Mouse (Mus musculus): Measurements from ENCODE around the gene Ankrd13a.
"Not testable (repeated sequence)": the region's sequence is repeated elsewhere in the genome, so short reads cannot be mapped to it uniquely, and the experiment has no call there.

The Ankrd13a gene

DNA sequence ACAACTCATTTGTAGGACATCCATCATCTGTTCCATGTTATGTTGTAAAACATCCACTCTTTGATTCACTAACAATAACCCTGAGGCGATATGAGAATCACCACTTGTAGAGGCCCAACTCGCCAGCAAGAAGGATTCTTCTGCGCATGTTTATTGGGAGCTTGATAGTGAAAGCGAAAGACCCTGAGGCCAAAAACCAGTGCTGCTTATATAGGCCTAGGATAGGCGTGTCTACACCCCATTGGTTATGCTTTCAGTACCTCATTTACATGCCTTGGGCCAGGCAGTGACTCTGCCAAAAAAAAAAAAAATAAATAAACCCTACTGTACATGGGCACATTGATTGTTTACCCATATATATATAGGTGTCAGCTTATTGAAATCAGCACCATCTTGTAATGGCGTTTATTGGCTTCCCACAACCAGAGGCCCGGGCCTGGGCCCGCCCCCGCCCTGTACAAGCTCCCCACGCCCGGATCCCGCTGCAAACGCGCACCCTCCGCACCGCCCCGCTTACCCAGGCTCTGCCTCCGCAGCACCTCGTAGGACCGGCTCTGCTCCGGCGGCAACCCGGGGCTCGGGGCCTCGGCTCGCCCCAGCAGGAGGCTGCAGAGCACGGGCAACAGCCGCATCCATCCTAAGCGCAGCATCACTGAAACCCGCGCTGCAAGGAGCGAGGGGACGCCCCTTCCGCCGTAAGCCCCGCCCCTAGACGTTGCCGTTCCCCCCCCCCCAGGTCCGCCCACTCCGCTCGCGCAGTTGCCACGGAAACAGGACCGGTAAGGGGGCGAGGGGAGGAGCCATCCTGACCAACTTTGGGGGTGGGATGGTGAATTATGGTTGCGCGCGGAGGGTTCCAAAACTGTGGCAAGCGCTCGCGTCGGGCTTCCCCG is 48.6 kb downstream of the Ankrd13a start, which contains the start of gene 1500011B03Rik:
1500011B03Rik (minus strand) TSS at position 673 of the 893 bp plus-strand sequence.
- in situ Hi-C loops (cut with MboI; ENCODE audit: low sequenced_read_pairs), result no loop called here

DNA sequence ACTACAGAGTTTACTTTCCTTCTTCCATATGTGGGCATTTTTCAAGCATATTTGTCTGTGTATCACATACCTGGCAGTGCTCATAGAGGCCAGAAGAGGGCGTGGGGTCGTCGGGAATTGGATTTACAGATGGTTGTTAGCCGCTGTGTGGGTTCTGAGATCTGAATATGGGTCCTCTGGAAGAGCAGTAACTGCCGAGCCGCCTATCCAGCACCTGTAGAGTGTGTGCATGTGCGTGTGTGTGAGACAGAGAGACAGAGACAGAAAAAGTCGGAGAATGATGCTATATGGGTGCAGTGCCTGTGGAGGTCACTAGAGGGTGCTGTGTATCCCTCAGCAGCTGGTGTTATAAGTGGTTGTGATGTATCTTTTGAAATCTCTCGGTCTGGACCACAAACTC is 49.7 kb downstream of the Ankrd13a start:
- in situ Hi-C loops (cut with MboI; ENCODE audit: low sequenced_read_pairs), result no loop called here

DNA sequence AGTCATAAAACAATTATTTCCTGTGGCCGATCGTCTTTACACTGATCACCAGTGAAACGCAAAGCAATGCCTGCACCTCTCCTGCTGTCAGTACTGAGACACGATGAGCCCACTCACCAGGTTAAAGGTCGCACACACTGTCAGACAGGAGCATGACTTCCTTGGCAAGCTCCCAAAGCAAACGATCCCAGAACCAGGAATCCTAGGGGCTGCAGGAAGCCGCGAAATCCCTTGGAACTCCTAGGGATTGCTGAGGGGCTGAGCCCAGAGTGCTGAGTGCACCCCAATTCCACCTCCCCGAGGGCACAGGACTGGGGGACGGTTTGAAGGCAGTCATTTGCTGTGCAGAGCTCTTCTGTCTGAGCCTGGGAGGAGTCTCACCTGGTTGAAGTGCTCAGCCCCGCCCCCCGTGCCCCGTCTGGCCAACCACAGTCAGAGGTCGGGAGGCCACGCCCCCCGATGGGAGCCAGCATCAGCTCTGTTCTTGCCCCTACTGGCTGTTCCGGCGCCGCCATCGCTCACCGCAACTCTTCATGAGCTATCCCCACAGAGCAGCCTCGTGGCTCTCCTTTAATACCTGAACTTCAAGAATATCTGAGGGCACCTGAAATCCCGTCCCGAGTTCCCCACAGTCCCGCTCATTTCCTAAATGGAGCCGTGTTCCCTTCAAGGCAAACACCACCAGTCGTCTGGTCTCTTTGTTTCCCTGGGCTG is 51.7 kb downstream of the Ankrd13a start:
- in situ Hi-C loops (cut with MboI; ENCODE audit: low sequenced_read_pairs), result no loop called here

DNA sequence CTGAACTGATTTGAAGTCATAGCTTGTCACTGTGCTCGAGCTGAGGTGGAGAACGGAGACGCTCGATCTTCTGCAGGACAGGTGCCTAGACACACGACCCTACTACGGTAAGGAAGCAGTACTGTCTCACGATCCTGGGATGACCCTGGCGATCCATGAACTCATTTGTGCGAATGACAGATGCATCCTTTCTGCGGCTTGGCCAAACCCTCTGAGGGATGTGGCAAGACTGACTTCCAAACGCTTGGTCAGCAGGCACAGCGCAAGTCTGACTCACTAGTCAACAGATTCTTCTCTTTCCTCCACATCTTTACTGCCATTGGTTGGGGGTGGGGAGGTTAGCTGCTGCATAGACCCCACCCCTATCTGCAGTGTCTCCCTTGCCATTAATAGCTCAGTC is 53.0 kb downstream of the Ankrd13a start:
- in situ Hi-C loops (cut with MboI; ENCODE audit: low sequenced_read_pairs), result no loop called here

DNA sequence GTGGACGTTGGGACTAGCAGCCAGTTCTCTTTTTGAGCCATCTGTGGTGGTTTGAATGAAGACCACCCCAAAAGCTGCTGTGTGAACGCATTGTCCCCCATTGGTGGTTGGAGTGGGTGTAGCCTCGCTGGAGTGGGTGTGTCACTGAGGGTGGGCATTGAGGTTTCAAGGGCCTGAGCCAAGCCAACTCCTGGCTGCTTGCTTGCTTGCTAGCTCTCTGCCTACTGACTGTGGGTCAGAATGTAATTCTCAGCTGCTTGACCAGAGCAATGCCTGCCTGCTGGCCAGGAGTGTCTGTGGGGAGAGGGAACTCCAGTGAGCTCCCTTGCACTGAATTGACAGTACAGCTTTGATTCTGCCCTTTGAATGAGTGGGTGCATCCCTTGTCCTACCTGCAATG is 55.3 kb downstream of the Ankrd13a start:
- in situ Hi-C loops (cut with MboI; ENCODE audit: low sequenced_read_pairs), result no loop called here

DNA sequence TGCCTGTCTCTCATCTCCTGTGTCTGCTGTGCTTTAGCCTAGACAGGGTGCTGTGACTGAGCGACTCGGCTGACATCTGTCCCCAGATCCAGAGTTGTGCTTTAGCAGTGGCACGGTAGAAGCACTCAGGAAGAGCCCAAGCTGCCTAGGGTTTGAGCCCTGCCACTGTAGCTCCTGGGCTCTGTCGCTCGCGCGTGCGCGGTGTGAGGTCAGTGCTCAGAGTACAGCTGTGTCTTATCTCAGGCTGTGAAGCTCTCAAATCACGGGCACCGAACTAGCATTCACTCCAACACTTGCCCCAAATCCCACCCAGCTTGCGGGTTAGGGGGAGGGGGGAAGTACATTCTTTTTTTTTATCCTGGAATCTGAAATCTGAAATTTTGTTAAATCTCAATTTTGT is 62.4 kb downstream of the Ankrd13a start:
- in situ Hi-C loops (cut with MboI; ENCODE audit: low sequenced_read_pairs), result no loop called here

DNA sequence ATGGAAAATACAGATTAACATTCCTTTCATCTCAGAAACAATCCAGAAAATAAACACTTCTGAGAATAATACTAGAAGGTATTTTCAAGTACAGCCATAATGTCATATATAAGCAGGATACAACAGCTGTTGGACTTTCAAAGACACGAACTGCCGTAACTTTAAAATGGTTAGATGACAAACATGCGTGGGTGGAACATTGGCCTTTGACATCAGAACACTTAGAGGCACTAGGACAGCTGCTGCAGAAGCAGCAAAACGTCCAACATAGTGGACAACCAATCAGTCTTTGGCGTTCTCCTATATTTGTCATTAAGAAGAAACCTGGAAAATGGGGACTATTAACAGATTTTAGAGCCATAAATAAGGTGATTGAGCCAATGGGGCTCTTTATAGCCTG is 66.0 kb downstream of the Ankrd13a start:
- in situ Hi-C loops (cut with MboI; ENCODE audit: low sequenced_read_pairs), result not testable (repeated sequence)

DNA sequence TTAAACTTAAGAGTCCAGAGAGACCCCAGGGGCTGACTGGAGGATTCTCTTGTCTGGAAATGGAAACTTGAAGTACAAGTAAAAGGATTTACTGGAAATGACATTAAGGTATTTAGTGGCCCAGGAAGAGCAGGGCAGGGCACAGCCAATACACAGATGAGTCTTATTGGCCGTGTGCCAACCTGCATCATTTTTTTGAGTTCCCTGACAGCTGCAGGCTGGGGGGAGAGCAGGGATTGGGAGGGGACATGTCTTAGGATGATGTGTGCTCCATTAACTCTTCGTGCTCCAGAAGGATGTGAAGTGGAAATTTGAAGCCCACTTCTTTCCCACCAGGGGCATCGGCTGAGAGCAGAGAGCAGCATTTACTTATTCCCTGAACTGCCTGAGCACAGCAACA is 67.7 kb downstream of the Ankrd13a start:
- in situ Hi-C loops (cut with MboI; ENCODE audit: low sequenced_read_pairs), result not testable (repeated sequence)

DNA sequence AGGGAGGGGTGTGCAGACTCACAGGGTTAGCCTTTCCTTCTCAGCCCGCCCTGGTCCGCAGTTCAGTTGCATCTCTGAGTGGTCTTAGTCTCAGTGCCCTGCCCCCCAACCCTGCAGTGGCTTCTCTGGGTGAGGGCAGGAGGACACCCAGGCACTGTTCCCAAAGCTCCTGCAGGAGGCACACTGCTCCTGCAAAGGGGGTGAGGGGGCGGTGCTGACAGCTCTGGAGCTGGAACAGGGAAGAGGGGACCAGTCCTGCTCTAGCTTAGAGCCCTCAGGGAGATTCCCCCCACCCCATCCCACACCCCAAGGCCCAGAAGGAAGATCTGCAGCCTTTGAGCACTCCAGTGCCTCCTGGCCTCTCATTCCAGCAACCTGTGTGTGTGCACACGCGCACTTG is 68.2 kb downstream of the Ankrd13a start:
- in situ Hi-C loops (cut with MboI; ENCODE audit: low sequenced_read_pairs), result no loop called here

DNA sequence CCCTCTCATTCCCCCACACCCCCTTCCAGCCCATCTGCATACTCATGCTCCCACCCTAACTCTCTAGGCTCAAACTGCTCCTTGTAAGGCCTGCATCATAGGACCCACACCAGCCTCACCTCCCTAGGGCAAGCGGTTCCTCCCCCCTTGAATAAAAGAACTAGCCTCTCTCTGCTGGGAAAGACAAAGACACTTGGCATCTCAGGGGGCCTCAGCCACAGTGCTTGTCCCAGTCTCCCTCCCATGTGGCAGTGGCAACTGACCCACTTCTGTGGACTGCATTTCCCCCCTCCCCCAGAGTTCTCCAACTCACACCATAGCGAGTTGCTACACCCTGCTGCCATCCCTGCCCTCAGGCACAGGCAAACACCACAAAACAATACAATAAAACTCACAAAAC is 69.9 kb downstream of the Ankrd13a start:
- in situ Hi-C loops (cut with MboI; ENCODE audit: low sequenced_read_pairs), result not testable (repeated sequence)

DNA sequence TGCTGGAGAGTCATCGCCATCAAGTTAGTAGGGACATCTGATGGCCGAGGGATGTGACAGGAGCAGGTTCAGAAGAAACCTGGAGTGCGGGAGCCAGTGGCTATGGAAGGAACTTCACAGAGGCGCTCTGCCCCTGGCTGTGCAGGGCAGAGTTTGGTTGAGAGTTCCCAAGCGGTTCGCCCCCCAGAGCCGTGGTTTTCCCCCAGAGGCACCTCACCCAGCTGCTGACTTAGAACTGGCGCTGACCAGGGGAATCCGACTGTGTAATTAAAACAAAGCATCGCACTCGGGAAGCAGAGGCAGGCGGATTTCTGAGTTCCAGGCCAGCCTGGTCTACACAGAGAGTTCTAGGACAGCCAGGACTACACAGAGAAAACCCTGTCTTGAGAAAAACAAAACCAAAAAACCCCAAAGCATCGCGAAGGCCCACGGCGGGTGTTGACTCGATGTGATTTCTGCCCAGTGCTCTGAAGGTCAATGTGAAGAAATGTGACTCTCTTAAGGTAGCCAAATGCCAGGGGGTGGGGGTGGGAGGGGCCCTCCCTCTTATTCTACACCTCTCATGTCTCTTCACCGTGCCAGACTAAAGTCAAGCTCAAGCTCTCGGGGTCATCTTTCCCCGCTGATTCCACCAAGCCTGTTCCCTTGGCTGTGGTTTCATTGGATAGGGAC is 77.2 kb downstream of the Ankrd13a start:
- in situ Hi-C loops (cut with MboI; ENCODE audit: low sequenced_read_pairs), result no loop called here

DNA sequence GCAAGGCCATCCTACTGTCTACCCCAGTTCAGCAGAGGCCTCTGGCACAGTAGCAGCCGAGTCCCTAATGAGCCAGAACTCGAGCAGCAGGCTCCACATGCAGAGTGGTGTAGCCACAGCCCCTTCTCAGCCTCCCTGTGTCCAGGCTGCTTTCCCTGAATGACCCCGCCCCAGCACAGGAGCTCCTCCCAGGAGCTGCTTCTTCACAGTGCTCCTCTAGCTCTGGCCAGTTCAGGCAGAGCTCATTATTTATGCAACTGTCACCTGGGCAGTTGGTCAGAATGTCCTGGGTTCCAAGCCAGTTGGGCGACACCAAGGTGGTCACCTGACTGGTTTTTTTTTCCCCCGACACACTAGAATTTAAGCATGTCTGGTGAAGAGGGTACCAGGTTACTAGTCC is 78.9 kb downstream of the Ankrd13a start, which contains the start of gene 4930519G04Rik:
4930519G04Rik (plus strand) TSS at position 301 of the 400 bp plus-strand sequence.
- in situ Hi-C loops (cut with MboI; ENCODE audit: low sequenced_read_pairs), result not testable (repeated sequence)

Data from CH12F3 (cell line).